Mouse (Mus musculus): ENCODE measurements at regions not wholly inside any gene's neighbourhood (a gene's known extent, or its start where the extent isn't known, plus 50 kb on each side); places are given as distances from the start of the nearest gene placed in this dataset.

DNA sequence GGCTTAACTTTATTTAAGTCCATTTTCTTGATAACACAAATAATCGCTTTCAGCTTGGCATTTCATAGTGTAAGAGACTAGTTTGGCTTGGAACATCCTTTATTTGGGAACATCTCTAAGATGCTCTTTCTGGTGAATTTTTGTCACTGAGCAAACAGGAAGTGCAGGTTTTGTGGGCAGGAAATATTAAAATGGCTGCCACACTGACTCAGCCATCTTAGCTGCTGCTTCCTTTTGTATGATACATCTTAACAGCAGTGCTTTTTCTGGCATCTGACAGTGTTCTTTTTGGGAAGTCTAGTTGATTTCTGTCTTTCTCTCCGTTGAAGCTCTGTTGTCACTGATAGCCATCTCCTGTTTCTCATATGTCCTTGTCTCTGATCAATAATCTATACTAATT is 329.4 kb upstream of the Tet2 start:
- TF ChIP-seq POLR2A (IDR thresholded peaks at IDR 0.05; ENCODE audit: control insufficient read depth, extremely low read depth, insufficient read depth, low read length, poor library complexity) (no peak), CTCF (IDR thresholded peaks at IDR 0.05; ENCODE audit: borderline replicate concordance, control insufficient read depth, extremely low read depth, insufficient read depth, low read length, poor library complexity) (no peak)
- Histone ChIP-seq H3K27ac (ENCODE audit: control insufficient read depth, insufficient read depth, low read length) (no peak overlapping the region), H3K36me3 (ENCODE audit: control insufficient read depth, insufficient read depth, low read length) (no peaks in the 10 kb centered on the region), H3K27me3 (ENCODE audit: control insufficient read depth, insufficient read depth, low read length) (no peaks in the 10 kb centered on the region), H3K4me1 (replicated peaks; ENCODE audit: control insufficient read depth, insufficient read depth, low read length) (no peaks in the 10 kb centered on the region), H3K4me3 (ENCODE audit: control insufficient read depth, insufficient read depth, low read length) (no peak overlapping the region)
- WGBS = 54% methylated on average over 2 of the region's 2 CpGs
- no peak for DNase-seq

DNA sequence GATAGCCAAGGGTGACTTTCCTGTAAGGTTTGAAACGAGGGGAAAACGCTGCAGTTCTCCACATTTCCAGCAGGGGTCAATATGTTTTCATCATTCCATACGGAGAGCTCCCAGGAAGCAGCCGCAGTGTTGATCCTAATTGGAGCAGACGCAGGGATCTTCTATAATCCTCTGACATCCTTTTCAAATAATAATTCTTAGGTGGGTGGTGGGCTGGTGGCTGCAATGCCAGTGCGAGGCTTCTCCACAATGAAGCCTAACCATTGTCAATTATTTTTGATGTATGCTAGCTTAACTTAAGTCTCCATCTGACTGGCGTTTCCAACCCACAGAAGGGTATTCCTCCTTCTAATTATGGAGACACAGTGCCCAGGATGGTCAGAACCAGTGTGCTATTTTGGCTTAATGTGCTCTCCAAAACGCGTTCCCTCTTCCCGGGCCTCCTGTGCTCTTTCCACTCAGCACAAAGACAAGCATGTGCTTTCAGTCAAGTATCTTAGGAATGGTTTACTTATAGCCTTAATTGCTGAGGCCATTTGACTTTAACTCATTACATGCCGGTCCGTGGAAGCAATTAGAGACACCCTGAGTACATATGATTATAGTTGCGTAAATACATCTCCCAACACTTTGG is 331.6 kb upstream of the Tet2 start:
- no peak for TF ChIP-seq POLR2A (IDR thresholded peaks at IDR 0.05; ENCODE audit: control insufficient read depth, extremely low read depth, insufficient read depth, low read length, poor library complexity)
- TF ChIP-seq CTCF (IDR thresholded peaks at IDR 0.05; ENCODE audit: borderline replicate concordance, control insufficient read depth, extremely low read depth, insufficient read depth, low read length, poor library complexity) = no peak
- no peak for DNase-seq
- WGBS = 39% methylated on average over 13 of the region's 13 CpGs
- Histone ChIP-seq H3K36me3 (ENCODE audit: control insufficient read depth, insufficient read depth, low read length) (no peaks in the 10 kb centered on the region), H3K4me3 (ENCODE audit: control insufficient read depth, insufficient read depth, low read length) (no peak overlapping the region), H3K27ac (ENCODE audit: control insufficient read depth, insufficient read depth, low read length) (no peak overlapping the region), H3K27me3 (ENCODE audit: control insufficient read depth, insufficient read depth, low read length) (no peaks in the 10 kb centered on the region), H3K4me1 (replicated peaks; ENCODE audit: control insufficient read depth, insufficient read depth, low read length) (no peaks in the 10 kb centered on the region)

DNA sequence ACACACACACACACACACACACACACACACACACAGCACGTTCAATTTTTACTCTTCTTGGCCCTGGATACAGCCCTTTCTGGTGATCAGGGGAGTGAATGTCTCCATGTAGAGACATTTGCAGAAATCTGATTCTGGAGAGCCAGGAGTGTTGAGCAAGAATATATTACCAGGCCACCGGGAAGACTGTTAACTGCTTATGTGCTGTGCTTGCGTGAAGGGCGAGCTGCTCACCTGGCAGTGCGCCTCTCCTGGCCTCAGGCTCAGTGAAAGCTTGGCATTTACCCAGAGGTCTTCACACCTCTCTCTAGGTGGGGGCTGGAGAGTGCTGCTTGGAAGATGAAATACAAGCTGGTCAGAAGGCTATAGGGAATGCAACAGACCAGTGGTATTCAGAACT is 332.4 kb upstream of the Tet2 start:
- H3K4me3 ChIP-seq (ENCODE audit: control insufficient read depth, insufficient read depth, low read length) = no peak overlapping the region
- no peaks in the 10 kb centered on the region for H3K4me1 ChIP-seq (replicated peaks; ENCODE audit: control insufficient read depth, insufficient read depth, low read length)
- no peaks in the 10 kb centered on the region for H3K36me3 ChIP-seq (ENCODE audit: control insufficient read depth, insufficient read depth, low read length)
- no peak overlapping the region for H3K27ac ChIP-seq (ENCODE audit: control insufficient read depth, insufficient read depth, low read length)
- DNase-seq = no peak
- WGBS = 67% methylated on average over 5 of the region's 5 CpGs
- H3K27me3 ChIP-seq (ENCODE audit: control insufficient read depth, insufficient read depth, low read length) = no peaks in the 10 kb centered on the region
- no peak for TF ChIP-seq POLR2A (IDR thresholded peaks at IDR 0.05; ENCODE audit: control insufficient read depth, extremely low read depth, insufficient read depth, low read length, poor library complexity)
- no peak for TF ChIP-seq CTCF (IDR thresholded peaks at IDR 0.05; ENCODE audit: borderline replicate concordance, control insufficient read depth, extremely low read depth, insufficient read depth, low read length, poor library complexity)

DNA sequence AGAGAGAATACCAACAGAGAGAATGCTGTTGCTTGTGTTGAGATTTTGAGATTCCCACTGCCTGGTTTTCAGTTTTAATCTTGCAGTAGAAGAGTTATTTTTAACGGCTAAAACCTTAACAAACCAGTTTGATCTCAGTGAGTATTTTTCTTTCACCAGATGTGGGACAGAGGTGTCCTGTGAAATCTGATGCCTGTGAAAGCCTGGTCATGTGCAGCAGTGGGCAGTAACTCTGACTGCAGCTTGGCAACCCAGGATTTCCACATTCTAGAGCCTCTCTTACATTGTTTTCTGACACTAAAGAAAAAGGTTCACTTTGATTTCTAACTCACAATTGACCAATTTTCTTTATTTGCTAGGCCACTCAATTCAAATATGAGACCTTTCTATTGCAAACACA is 335.7 kb upstream of the Tet2 start:
- DNase-seq = no peak
- Histone ChIP-seq H3K36me3 (ENCODE audit: control insufficient read depth, insufficient read depth, low read length) (no peaks in the 10 kb centered on the region), H3K4me3 (ENCODE audit: control insufficient read depth, insufficient read depth, low read length) (no peak overlapping the region), H3K27me3 (ENCODE audit: control insufficient read depth, insufficient read depth, low read length) (no peaks in the 10 kb centered on the region), H3K4me1 (replicated peaks; ENCODE audit: control insufficient read depth, insufficient read depth, low read length) (no peaks in the 10 kb centered on the region), H3K27ac (ENCODE audit: control insufficient read depth, insufficient read depth, low read length) (no peak overlapping the region)
- WGBS = 54% methylated on average over 1 of the region's 1 CpGs
- TF ChIP-seq POLR2A (IDR thresholded peaks at IDR 0.05; ENCODE audit: control insufficient read depth, extremely low read depth, insufficient read depth, low read length, poor library complexity) (no peak), CTCF (IDR thresholded peaks at IDR 0.05; ENCODE audit: borderline replicate concordance, control insufficient read depth, extremely low read depth, insufficient read depth, low read length, poor library complexity) (no peak)

DNA sequence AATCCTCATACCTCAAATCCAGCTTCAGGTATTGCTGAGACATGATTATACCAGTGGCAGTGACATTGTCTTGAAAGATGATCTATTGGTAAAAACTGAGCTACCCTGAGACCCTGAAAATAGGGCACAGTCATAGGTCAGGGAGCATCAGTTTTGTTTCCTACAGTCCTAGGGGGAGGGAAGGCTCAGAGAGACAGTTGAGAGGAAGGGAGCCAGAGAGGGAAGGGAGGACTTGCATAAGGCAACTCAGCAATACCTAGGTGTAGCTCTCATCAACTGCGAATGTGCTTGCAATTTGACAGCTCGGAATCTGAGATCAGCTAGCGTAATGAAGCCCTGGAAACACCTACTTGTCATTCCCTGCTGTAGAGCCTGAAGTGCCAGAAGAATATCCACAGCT is 334.4 kb upstream of the Cxxc4 start:
- Histone ChIP-seq H3K36me3 (ENCODE audit: control insufficient read depth, insufficient read depth, low read length) (no peaks in the 10 kb centered on the region), H3K4me3 (ENCODE audit: control insufficient read depth, insufficient read depth, low read length) (no peak overlapping the region), H3K4me1 (replicated peaks; ENCODE audit: control insufficient read depth, insufficient read depth, low read length) (no peaks in the 10 kb centered on the region), H3K27ac (ENCODE audit: control insufficient read depth, insufficient read depth, low read length) (no peak overlapping the region), H3K27me3 (ENCODE audit: control insufficient read depth, insufficient read depth, low read length) (no peaks in the 10 kb centered on the region)
- 86% methylated on average over 3 of the region's 3 CpGs for WGBS
- no peak for TF ChIP-seq POLR2A (IDR thresholded peaks at IDR 0.05; ENCODE audit: control insufficient read depth, extremely low read depth, insufficient read depth, low read length, poor library complexity)
- no peak for TF ChIP-seq CTCF (IDR thresholded peaks at IDR 0.05; ENCODE audit: borderline replicate concordance, control insufficient read depth, extremely low read depth, insufficient read depth, low read length, poor library complexity)
- no peak for DNase-seq

DNA sequence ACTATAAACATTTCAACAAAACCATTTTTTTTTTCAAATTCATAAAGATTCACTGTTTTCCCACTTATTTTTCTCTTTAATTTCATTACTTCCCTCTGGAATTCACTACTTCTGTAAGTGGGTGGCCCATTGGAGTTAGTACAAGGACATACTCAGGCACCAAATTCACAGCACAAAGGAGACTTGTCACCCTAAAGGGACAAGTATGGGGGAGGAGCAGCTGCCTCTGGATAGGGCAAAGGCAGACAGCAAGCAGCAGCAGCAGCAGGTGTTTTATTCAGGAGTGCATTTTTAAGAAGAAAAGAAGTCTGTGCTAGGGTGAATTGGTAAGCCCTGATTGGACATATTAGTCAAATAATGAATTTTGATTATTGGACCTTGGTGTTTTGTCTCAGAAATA is 314.1 kb upstream of the Cxxc4 start:
- no peak for DNase-seq
- H3K36me3 ChIP-seq (ENCODE audit: control insufficient read depth, insufficient read depth, low read length) = no peaks in the 10 kb centered on the region
- TF ChIP-seq CTCF (IDR thresholded peaks at IDR 0.05; ENCODE audit: borderline replicate concordance, control insufficient read depth, extremely low read depth, insufficient read depth, low read length, poor library complexity) = no peak
- no peak for TF ChIP-seq POLR2A (IDR thresholded peaks at IDR 0.05; ENCODE audit: control insufficient read depth, extremely low read depth, insufficient read depth, low read length, poor library complexity)
- no peaks in the 10 kb centered on the region for H3K27me3 ChIP-seq (ENCODE audit: control insufficient read depth, insufficient read depth, low read length)
- H3K27ac ChIP-seq (ENCODE audit: control insufficient read depth, insufficient read depth, low read length) = no peak overlapping the region
- no peaks in the 10 kb centered on the region for H3K4me1 ChIP-seq (replicated peaks; ENCODE audit: control insufficient read depth, insufficient read depth, low read length)
- H3K4me3 ChIP-seq (ENCODE audit: control insufficient read depth, insufficient read depth, low read length) = no peak overlapping the region

DNA sequence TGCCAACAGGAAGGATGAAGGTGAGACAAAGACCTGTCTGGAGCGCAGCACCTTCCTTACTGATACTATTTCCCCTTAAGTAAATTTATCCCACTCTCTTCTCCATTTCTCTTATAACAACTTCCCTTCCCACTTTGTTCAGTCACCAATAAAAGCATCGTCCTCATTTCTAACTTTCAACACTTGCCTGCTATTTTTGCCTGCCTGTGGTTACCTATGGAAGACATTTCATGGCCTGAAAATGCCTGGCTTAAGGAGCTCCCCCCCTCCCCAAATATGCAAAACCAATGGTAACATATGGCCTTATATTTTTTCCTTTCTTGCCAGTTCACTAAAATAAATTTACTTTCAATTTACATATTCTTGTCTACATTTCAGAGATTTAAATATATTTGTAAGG is 271.0 kb upstream of the Cxxc4 start:
- no peaks in the 10 kb centered on the region for H3K4me1 ChIP-seq (replicated peaks; ENCODE audit: control insufficient read depth, insufficient read depth, low read length)
- DNase-seq = no peak
- H3K27ac ChIP-seq (ENCODE audit: control insufficient read depth, insufficient read depth, low read length) = no peak overlapping the region
- TF ChIP-seq POLR2A (IDR thresholded peaks at IDR 0.05; ENCODE audit: control insufficient read depth, extremely low read depth, insufficient read depth, low read length, poor library complexity) (no peak), CTCF (IDR thresholded peaks at IDR 0.05; ENCODE audit: borderline replicate concordance, control insufficient read depth, extremely low read depth, insufficient read depth, low read length, poor library complexity) (no peak)
- whole genome bisulfite sequencing = 76% methylated on average over 2 of the region's 2 CpGs
- H3K36me3 ChIP-seq (ENCODE audit: control insufficient read depth, insufficient read depth, low read length) = no peaks in the 10 kb centered on the region
- no peak overlapping the region for H3K4me3 ChIP-seq (ENCODE audit: control insufficient read depth, insufficient read depth, low read length)
- no peaks in the 10 kb centered on the region for H3K27me3 ChIP-seq (ENCODE audit: control insufficient read depth, insufficient read depth, low read length)

Measured in thymus, adult 2 months (tissue).